Mouse (Mus musculus) MEL (cell line): Measurements from ENCODE around the gene Mum1. TPM values are rescaled to one million over a fixed set of nuclear protein-coding genes. Genes with fewer than 3 reads are reported as not detected.
A peak's percentile ranks its signal among the peaks of the same experiment; 100 is the strongest.

Source experiments
- DNase-seq: peaks from one replicate; pipeline ENCODE4 v3.0.0; 2011; ENCODE audit warnings: low read depth, low spot score
- H3K27ac ChIP-seq: 2 replicates; pipeline ENCODE4 v1.5.1; 2012; ENCODE audit warnings: low read depth, mild to moderate bottlenecking, control low read depth, low read length, moderate library complexity; ENCODE audit not compliant: control insufficient read depth
- H3K27me3 ChIP-seq, 2 experiments: fragments of 150-350 bp in 1 of 2; sonication (generic) in 1 of 2; 2 replicates each; pipeline ENCODE4 v1.6.1; 2012; ENCODE audit warnings: low read length in 2 of 2, mild to moderate bottlenecking in 2 of 2, improper control_type of control experiment in 1 of 2, moderate library complexity in 1 of 2; ENCODE audit not compliant: insufficient read depth in 2 of 2, control insufficient read depth in 1 of 2
- H3K36me3 ChIP-seq, 2 experiments: 2 replicates each; pipeline ENCODE4 v1.6.1; 2012 to 2014; ENCODE audit warnings: low read length in 2 of 2, improper control_type of control experiment in 1 of 2, inconsistent platforms in 1 of 2, mild to moderate bottlenecking in 1 of 2; ENCODE audit not compliant: insufficient read depth in 2 of 2, control insufficient read depth in 1 of 2
- H3K4me1 ChIP-seq, 2 experiments: fragments of 150-350 bp in 1 of 2; sonication (generic) in 1 of 2; 2 replicates each; pipeline ENCODE4 v1.6.1; 2012; ENCODE audit warnings: low read length in 2 of 2, improper control_type of control experiment in 1 of 2, mild to moderate bottlenecking in 1 of 2; ENCODE audit not compliant: insufficient read depth in 2 of 2, control insufficient read depth in 1 of 2
- H3K4me3 ChIP-seq, 2 experiments: fragments of 150-350 bp in 1 of 2; sonication (generic) in 1 of 2; 2 replicates each; pipeline ENCODE4 v1.5.1; 2012; ENCODE audit warnings: low read depth in 2 of 2, low read length in 2 of 2, mild to moderate bottlenecking in 2 of 2, moderate library complexity in 2 of 2, control low read depth in 1 of 2, improper control_type of control experiment in 1 of 2; ENCODE audit not compliant: control insufficient read depth in 1 of 2, insufficient read depth in 1 of 2
- H3K79me2 ChIP-seq: 2 replicates; pipeline ENCODE4 v1.6.1; 2012; ENCODE audit warnings: mild to moderate bottlenecking, low read length, moderate library complexity; ENCODE audit not compliant: control insufficient read depth, poor library complexity, insufficient read depth
- H3K9ac ChIP-seq: 2 replicates; pipeline ENCODE4 v1.6.1; 2012; ENCODE audit warnings: low read depth, mild to moderate bottlenecking, control low read depth, low read length, moderate library complexity; ENCODE audit not compliant: control insufficient read depth, poor library complexity, severe bottlenecking
- H3K9me3 ChIP-seq: fragments of 150-350 bp; sonication (generic); replicated peaks from 2 replicates; pipeline ENCODE4 v1.6.1; 2012; ENCODE audit warnings: mild to moderate bottlenecking, low read length, improper control_type of control experiment, moderate library complexity; ENCODE audit not compliant: insufficient read depth
- CHD2 ChIP-seq: IDR thresholded peaks from 2 replicates; pipeline ENCODE4 v1.6.1; 2011; ENCODE audit warnings: low read length, improper control_type of control experiment
- EP300 ChIP-seq, 2 experiments: IDR thresholded peaks; 2 replicates each; pipeline ENCODE4 v1.6.1; 2011; ENCODE audit warnings: improper control_type of control experiment in 2 of 2, low read length in 2 of 2, low read depth in 1 of 2, mild to moderate bottlenecking in 1 of 2
- GABPA ChIP-seq: IDR thresholded peaks from 2 replicates; pipeline ENCODE4 v1.6.1; 2012; ENCODE audit warnings: low read depth, mild to moderate bottlenecking, inconsistent platforms, low read length, improper control_type of control experiment, moderate library complexity
- HCFC1 ChIP-seq: IDR thresholded peaks from 2 replicates; pipeline ENCODE4 v1.6.1; 2012; ENCODE audit warnings: low read depth, mild to moderate bottlenecking, inconsistent platforms, low read length, improper control_type of control experiment, moderate library complexity
- MAZ ChIP-seq: IDR thresholded peaks from 2 replicates; pipeline ENCODE4 v1.6.1; 2012; ENCODE audit warnings: low read depth, mild to moderate bottlenecking, inconsistent platforms, low read length, improper control_type of control experiment
- MXI1 ChIP-seq: IDR thresholded peaks from 2 replicates; pipeline ENCODE4 v1.6.1; 2011; ENCODE audit warnings: mild to moderate bottlenecking, low read depth, low read length, improper control_type of control experiment
- MYB ChIP-seq: IDR thresholded peaks from 2 replicates; pipeline ENCODE4 v1.6.1; 2011; ENCODE audit warnings: mild to moderate bottlenecking, low read depth, low read length, improper control_type of control experiment
- NRF1 ChIP-seq: IDR thresholded peaks from 2 replicates; pipeline ENCODE4 v1.6.1; 2014; ENCODE audit warnings: low read depth, mild to moderate bottlenecking, inconsistent platforms, low read length, improper control_type of control experiment, moderate library complexity; ENCODE audit not compliant: poor library complexity, insufficient read depth, severe bottlenecking
- SIN3A ChIP-seq: IDR thresholded peaks from 2 replicates; pipeline ENCODE4 v1.6.1; 2012; ENCODE audit warnings: low read length, improper control_type of control experiment, inconsistent platforms
- ZKSCAN1 ChIP-seq: IDR thresholded peaks from 2 replicates; pipeline ENCODE4 v1.6.1; 2012; ENCODE audit warnings: low read depth, mild to moderate bottlenecking, inconsistent platforms, low read length, improper control_type of control experiment, moderate library complexity
- ZMIZ1 ChIP-seq: IDR thresholded peaks from 2 replicates; pipeline ENCODE4 v1.6.1; 2012; ENCODE audit warnings: low read depth, mild to moderate bottlenecking, inconsistent platforms, low read length, improper control_type of control experiment, moderate library complexity
- ZNF384 ChIP-seq: IDR thresholded peaks from 2 replicates; pipeline ENCODE4 v1.6.1; 2012; ENCODE audit warnings: low read depth, mild to moderate bottlenecking, inconsistent platforms, low read length, improper control_type of control experiment
- polyA plus RNA-seq, 2 experiments: library from polyadenylated mRNA; stranded (reverse) in 1 of 2; unstranded in 1 of 2; fragments of >175 nt in 1 of 2; fragments of >200 nt in 1 of 2; gene quantifications; 2 replicates each; pipeline versions ENCODE4 v1.2.1 to v1.2.4; 2012; ENCODE audit warnings: low replicate concordance in 2 of 2, low read depth in 1 of 2; ENCODE audit not compliant: insufficient read length in 2 of 2, insufficient read depth in 1 of 2, missing spikeins in 1 of 2
- total RNA-seq: library from RNA; depleted of rRNA; stranded (reverse); fragments of 300-350 nt; gene quantifications from 2 replicates; pipeline ENCODE4 v1.2.3, GENCODE M21; 2012

Mum1 gene
- total and polyA plus RNA-seq, 3 experiments, result 34.0 to 55.2 (median 35.3) TPM

- no peak for TF ChIP-seq EP300 (IDR thresholded peaks at IDR 0.05; ENCODE audit: low read depth in 1 of 2, low read length in 2 of 2)
- TF ChIP-seq CHD2, result no peak
- no peak for TF ChIP-seq MAZ
- no peak for TF ChIP-seq NRF1
- TF ChIP-seq MYB, result no peak
- no peak for TF ChIP-seq GABPA
- no peak for TF ChIP-seq ZNF384
- TF ChIP-seq ZKSCAN1, result no peak
- Histone ChIP-seq H3K4me3 (peak overlapping the region; percentile 50 to 61), H3K36me3 (peaks cover 0 to 4% of the 10 kb centered on the region in 2 experiments; a peak in 2 of 4 replicates), H3K27ac (no peak overlapping the region), H3K4me1 (peaks cover 3 to 14% of the 10 kb centered on the region in 2 experiments; a peak in 3 of 4 replicates), H3K79me2 (peaks cover 2% of the 10 kb centered on the region), H3K9ac (peak overlapping the region; percentile 51), H3K9me3 (no peaks in the 10 kb centered on the region), H3K27me3 (no peaks in the 10 kb centered on the region)
- no peak for DNase-seq
Observed at GRCm38 (mm10) chr10:80259861-80260641, 33.8 kb downstream of the Mum1 start.

GRCm38 (mm10) chr10:80260642-80261584 is 34.7 kb downstream of the Mum1 start, which contains the start of the genes Gamt and Dazap1:
TSS of gene Gamt (minus strand) at chr10:80261012.
TSS of gene Dazap1 (plus strand) at chr10:80261486.
- peak; percentile 97 for DNase-seq
- Histone ChIP-seq H3K4me1 (peaks cover 3 to 17% of the 10 kb centered on the region in 2 experiments; a peak in 3 of 4 replicates), H3K4me3 (peak within 1 kb of the TSS; percentile 77 to 79), H3K9ac (peak within 1 kb of the TSS; percentile 87), H3K9me3 (no peaks in the 10 kb centered on the region), H3K36me3 (peaks cover 0 to 6% of the 10 kb centered on the region in 2 experiments; a peak in 2 of 4 replicates)
- TF ChIP-seq MXI1 (peak; percentile 68; the same call in 1 of the 2 replicates), ZMIZ1 (peak; percentile 43; the same call in 1 of the 2 replicates), HCFC1 (no peak), NRF1 (peak; percentile 39; the same call in 1 of the 2 replicates), SIN3A (peak; percentile 70; the same call in 1 of the 2 replicates), MAZ (peak; percentile 60; the same call in 1 of the 2 replicates)
- TF ChIP-seq, all 39 proteins: peak for 5
- H3K79me2 ChIP-seq, result peaks cover 11% of the 10 kb centered on the region
- no peaks in the 10 kb centered on the region for H3K27me3 ChIP-seq
- H3K27ac ChIP-seq, result peak within 1 kb of the TSS; percentile 90
